Mouse (Mus musculus): ENCODE measurements around the gene Fuca1.

- TF ChIP-seq CTCF (IDR thresholded peaks at IDR 0.05) (no peak), POLR2A (IDR thresholded peaks at IDR 0.05; ENCODE audit: insufficient read depth, low read depth, low read length) (no peak), EP300 (IDR thresholded peaks at IDR 0.05; ENCODE audit: insufficient read depth, low read depth, low read length) (no peak)
Observed at GRCm38 (mm10) chr4:135962198-135962597, 41.7 kb downstream of the Fuca1 start.
